Mouse (Mus musculus): Measurements from ENCODE around the gene Exoc3l. TPM values are rescaled to one million over a fixed set of nuclear protein-coding genes. Genes with fewer than 3 reads are reported as not detected.

Exoc3l gene
- total and polyA plus RNA-seq, 3 experiments = 1.4 to 2.8 (median 2.6) TPM

DNA sequence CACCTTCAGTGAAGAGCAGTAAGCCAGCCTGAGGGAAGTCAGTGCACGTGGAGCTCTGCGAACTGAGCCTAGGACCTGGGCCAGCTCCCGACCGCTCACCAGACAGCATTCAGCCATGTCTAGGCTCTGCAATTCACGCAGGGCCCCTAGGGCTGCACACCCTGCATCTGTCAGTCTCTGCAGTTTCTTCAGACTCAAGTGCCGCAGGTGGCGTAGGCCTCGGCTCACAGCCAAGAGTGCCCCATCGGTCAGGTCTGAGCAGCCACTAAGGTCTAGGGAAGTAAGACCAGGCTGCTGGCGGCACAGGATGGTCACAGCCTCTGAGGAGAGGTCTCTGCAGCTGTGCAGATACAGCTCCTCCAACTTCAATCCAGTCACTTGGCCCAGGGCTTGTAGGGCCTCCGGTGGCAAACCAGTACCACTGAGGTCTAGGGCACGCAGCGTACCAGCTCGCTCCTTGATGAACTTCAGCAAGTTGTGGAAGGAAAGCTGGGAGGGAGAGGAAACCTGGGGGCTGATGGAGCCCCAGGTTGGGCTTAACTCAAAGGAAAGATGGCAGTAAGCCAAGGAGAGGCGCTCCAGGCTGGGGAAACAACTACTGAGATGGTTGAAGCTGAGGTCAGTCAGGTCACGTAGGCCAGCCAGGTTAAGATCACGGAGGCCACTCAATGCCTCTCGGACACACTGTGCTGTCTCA, 19.3 kb upstream of the Exoc3l start:
- DNase-seq (ENCODE audit: low spot score) = no peak
- Histone ChIP-seq H3K9me3 (replicated peaks) (no peaks in the 10 kb centered on the region), H3K27me3 (ENCODE audit: insufficient read depth, low read length) (no peaks in the 10 kb centered on the region), H3K4me3 (ENCODE audit: low read depth, low read length) (no peak overlapping the region), H3K36me3 (replicated peaks) (peaks cover 98% of the 10 kb centered on the region), H3K4me1 (ENCODE audit: insufficient read depth, low read depth, low read length) (peaks cover 18% of the 10 kb centered on the region)
- no peak for ATAC-seq (ENCODE audit: extremely low read depth, insufficient number of reproducible peaks, low FRiP score, poor library complexity, severe bottlenecking)
- TF ChIP-seq TAL1 (conservative IDR thresholded peaks at IDR 0.05; ENCODE audit: low read depth, low read length) (no peak), CTCF (IDR thresholded peaks at IDR 0.05; ENCODE audit: low read depth, low read length) (no peak), POLR2AphosphoS5 (IDR thresholded peaks at IDR 0.05; ENCODE audit: insufficient replicate concordance, low read depth, low read length) (no peak), GATA2 (IDR thresholded peaks at IDR 0.05; ENCODE audit: borderline replicate concordance, low read depth, low read length) (no peak), GATA1 (IDR thresholded peaks at IDR 0.05; ENCODE audit: borderline replicate concordance, low read length) (no peak)

DNA sequence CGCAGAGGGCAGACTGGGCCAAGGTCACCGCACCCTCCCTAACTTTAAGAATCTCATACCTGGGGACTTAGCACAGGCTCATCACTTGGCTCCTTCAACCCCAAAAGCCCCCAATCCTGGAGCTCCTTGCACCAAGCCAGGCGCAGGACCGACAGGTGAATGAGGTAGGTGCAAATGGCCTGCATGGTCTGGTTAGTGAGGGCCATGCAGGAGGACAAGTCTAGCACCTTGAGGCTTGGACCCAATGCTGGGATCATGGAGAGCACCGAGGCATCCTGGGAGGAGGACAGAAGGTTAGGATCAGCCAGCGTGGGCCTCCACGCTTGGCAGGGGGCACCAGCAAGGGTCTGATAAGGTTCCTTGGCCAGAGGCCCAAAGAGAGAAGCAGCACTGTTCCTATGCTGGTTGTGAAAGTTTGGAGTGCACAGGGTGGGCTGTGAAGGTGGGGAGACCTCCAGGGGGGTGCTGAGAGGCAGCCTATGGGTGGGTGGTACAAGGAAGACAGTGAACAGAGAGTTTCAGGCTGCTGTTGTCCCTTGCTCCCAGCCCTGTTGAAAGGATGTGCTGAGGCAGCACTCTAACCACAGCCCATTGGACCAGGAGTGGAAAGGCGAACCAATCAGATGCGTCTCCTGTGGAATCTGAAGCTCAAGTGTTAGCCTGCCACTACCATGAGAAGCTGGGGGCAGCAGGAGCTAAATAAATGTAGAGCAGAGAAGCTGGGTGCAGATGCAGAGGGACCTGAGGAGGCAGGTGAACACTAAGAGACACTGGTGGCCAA, 17.9 kb upstream of the Exoc3l start:
- no peak for ATAC-seq (ENCODE audit: extremely low read depth, insufficient number of reproducible peaks, low FRiP score, poor library complexity, severe bottlenecking)
- no peak overlapping the region for H3K4me3 ChIP-seq (ENCODE audit: low read depth, low read length)
- H3K36me3 ChIP-seq (replicated peaks) = peaks cover 98% of the 10 kb centered on the region
- TF ChIP-seq GATA2 (IDR thresholded peaks at IDR 0.05; ENCODE audit: borderline replicate concordance, low read depth, low read length) = no peak
- no peak for TF ChIP-seq GATA1 (IDR thresholded peaks at IDR 0.05; ENCODE audit: borderline replicate concordance, low read length)
- TF ChIP-seq TAL1 (conservative IDR thresholded peaks at IDR 0.05; ENCODE audit: low read depth, low read length) = no peak
- no peak for TF ChIP-seq CTCF (IDR thresholded peaks at IDR 0.05; ENCODE audit: low read depth, low read length)
- TF ChIP-seq POLR2AphosphoS5 (IDR thresholded peaks at IDR 0.05; ENCODE audit: insufficient replicate concordance, low read depth, low read length) = no peak
- H3K4me1 ChIP-seq (ENCODE audit: insufficient read depth, low read depth, low read length) = peaks cover 14% of the 10 kb centered on the region
- H3K9me3 ChIP-seq (replicated peaks) = no peaks in the 10 kb centered on the region
- no peaks in the 10 kb centered on the region for H3K27me3 ChIP-seq (ENCODE audit: insufficient read depth, low read length)
- no peak for DNase-seq (ENCODE audit: low spot score)

DNA sequence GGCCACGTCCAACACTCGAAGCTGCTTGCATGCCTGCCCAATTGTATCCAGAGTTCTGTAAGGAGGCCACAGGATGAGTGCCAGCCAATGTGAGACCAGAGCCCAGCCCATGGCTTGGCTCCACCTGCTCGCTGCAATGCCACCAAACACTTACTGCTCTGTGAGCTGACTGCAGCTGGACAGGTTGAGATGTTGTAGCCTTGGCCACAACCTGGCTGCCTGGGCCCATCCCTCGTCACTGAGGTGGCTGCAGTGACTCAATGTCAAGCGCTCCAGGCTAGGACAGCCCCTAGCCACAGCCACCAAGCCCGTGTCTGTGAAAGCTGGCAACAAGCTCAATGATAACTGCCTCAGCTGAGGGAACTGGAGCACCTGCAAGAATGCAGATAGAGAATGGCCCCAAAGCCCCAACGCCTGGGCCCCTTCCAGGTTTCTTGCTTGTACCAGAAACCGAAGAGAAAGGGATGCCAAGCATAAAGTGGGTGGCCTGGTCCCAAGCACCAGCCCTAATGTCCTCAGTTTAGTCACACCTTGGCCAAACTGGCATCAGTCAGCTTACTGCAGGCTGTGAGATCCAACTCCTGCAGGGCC, 17.1 kb upstream of the Exoc3l start:
- Histone ChIP-seq H3K27me3 (ENCODE audit: insufficient read depth, low read length) (no peaks in the 10 kb centered on the region), H3K4me3 (ENCODE audit: low read depth, low read length) (no peak overlapping the region), H3K36me3 (replicated peaks) (peaks cover 98% of the 10 kb centered on the region), H3K4me1 (ENCODE audit: insufficient read depth, low read depth, low read length) (peaks cover 14% of the 10 kb centered on the region), H3K9me3 (replicated peaks) (no peaks in the 10 kb centered on the region)
- TF ChIP-seq CTCF (IDR thresholded peaks at IDR 0.05; ENCODE audit: low read depth, low read length) (no peak), GATA1 (IDR thresholded peaks at IDR 0.05; ENCODE audit: borderline replicate concordance, low read length) (no peak), GATA2 (IDR thresholded peaks at IDR 0.05; ENCODE audit: borderline replicate concordance, low read depth, low read length) (no peak), POLR2AphosphoS5 (IDR thresholded peaks at IDR 0.05; ENCODE audit: insufficient replicate concordance, low read depth, low read length) (no peak), TAL1 (conservative IDR thresholded peaks at IDR 0.05; ENCODE audit: low read depth, low read length) (no peak)
- DNase-seq (ENCODE audit: low spot score) (no peak), ATAC-seq (ENCODE audit: extremely low read depth, insufficient number of reproducible peaks, low FRiP score, poor library complexity, severe bottlenecking) (no peak)

DNA sequence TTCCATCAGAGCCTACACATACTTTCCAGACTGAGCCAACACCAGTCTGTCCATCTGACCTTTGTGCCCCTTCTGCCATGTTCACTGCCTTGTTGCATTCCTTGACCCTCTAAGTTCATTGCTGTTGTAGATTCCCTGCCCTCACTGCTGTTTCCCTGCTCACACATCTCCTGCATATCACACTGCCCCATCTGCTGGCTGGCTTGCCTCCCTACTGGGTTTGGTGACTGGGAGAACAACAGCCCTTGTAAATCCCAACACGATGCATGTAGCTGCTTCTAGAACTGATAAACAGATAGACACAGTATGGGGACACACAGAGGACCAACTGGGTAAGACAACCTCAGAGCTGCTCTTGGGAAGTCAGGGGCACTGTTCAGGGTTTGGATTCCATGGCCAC, 15.8 kb upstream of the Exoc3l start:
- Histone ChIP-seq H3K27me3 (ENCODE audit: insufficient read depth, low read length) (no peaks in the 10 kb centered on the region), H3K4me3 (ENCODE audit: low read depth, low read length) (no peak overlapping the region), H3K9me3 (replicated peaks) (no peaks in the 10 kb centered on the region), H3K4me1 (ENCODE audit: insufficient read depth, low read depth, low read length) (peaks cover 15% of the 10 kb centered on the region), H3K36me3 (replicated peaks) (peaks cover 98% of the 10 kb centered on the region)
- DNase-seq (ENCODE audit: low spot score) (no peak), ATAC-seq (ENCODE audit: extremely low read depth, insufficient number of reproducible peaks, low FRiP score, poor library complexity, severe bottlenecking) (no peak)
- TF ChIP-seq POLR2AphosphoS5 (IDR thresholded peaks at IDR 0.05; ENCODE audit: insufficient replicate concordance, low read depth, low read length) (no peak), TAL1 (conservative IDR thresholded peaks at IDR 0.05; ENCODE audit: low read depth, low read length) (no peak), GATA2 (IDR thresholded peaks at IDR 0.05; ENCODE audit: borderline replicate concordance, low read depth, low read length) (no peak), CTCF (IDR thresholded peaks at IDR 0.05; ENCODE audit: low read depth, low read length) (no peak), GATA1 (IDR thresholded peaks at IDR 0.05; ENCODE audit: borderline replicate concordance, low read length) (no peak)

DNA sequence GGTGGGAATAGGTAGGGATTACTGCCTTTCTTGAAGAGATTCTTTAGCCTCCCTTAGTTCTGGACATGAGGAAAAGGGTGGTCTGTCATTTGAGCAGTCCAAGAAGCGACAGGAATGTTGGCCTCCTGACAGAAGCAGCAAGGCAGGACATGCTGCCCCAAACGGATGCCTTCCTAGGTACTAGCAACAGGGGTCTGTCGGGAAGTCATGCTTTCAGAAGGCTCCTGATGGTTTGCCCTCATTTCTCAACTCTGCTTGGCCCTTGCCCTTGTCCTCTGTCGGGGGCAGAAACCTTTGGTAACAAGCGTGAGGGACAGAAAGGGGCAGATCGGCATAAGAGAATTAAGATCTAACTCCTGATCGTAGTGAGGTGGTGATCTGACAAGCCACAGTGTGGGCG, 14.2 kb upstream of the Exoc3l start:
- Histone ChIP-seq H3K4me3 (ENCODE audit: low read depth, low read length) (no peak overlapping the region), H3K36me3 (replicated peaks) (peaks cover 98% of the 10 kb centered on the region), H3K9me3 (replicated peaks) (no peaks in the 10 kb centered on the region), H3K27me3 (ENCODE audit: insufficient read depth, low read length) (no peaks in the 10 kb centered on the region), H3K4me1 (ENCODE audit: insufficient read depth, low read depth, low read length) (peaks cover 30% of the 10 kb centered on the region)
- DNase-seq (ENCODE audit: low spot score) = no peak
- no peak for TF ChIP-seq GATA2 (IDR thresholded peaks at IDR 0.05; ENCODE audit: borderline replicate concordance, low read depth, low read length)
- TF ChIP-seq TAL1 (conservative IDR thresholded peaks at IDR 0.05; ENCODE audit: low read depth, low read length) = no peak
- no peak for TF ChIP-seq CTCF (IDR thresholded peaks at IDR 0.05; ENCODE audit: low read depth, low read length)
- no peak for TF ChIP-seq POLR2AphosphoS5 (IDR thresholded peaks at IDR 0.05; ENCODE audit: insufficient replicate concordance, low read depth, low read length)
- TF ChIP-seq GATA1 (IDR thresholded peaks at IDR 0.05; ENCODE audit: borderline replicate concordance, low read length) = no peak
- ATAC-seq (ENCODE audit: extremely low read depth, insufficient number of reproducible peaks, low FRiP score, poor library complexity, severe bottlenecking) = no peak
